Mouse (Mus musculus): ENCODE measurements around the gene D630003M21Rik. TPM values are rescaled to one million over a fixed set of nuclear protein-coding genes. Genes with fewer than 3 reads are reported as not detected.

The D630003M21Rik gene
- polyA plus RNA-seq, 1 experiment from 2014 or later, result 1.7 TPM

GRCm38 (mm10) chr2:158270017-158270416, 41.0 kb upstream of the D630003M21Rik start:
- ATAC-seq (ENCODE audit: low FRiP score, low TSS enrichment), result no peak
- no peaks in the 10 kb centered on the region for H3K36me3 ChIP-seq (ENCODE audit: control insufficient read depth, insufficient read depth, low read length)
- WGBS, result 80% methylated on average over 8 of the region's 8 CpGs

GRCm38 (mm10) chr2:158264877-158265276, 35.9 kb upstream of the D630003M21Rik start:
- no peak for DNase-seq (ENCODE audit: low spot score)
- TF ChIP-seq EP300 (optimal IDR thresholded peaks at IDR 0.05), result no peak
- no peak for TF ChIP-seq CTCF (IDR thresholded peaks at IDR 0.05; ENCODE audit: low read depth)
- WGBS, result 82% methylated on average over 3 of the region's 3 CpGs

More at GRCm38 (mm10) chr2:158270017-158270416, 41.0 kb upstream of the D630003M21Rik start:
- no peaks in the 10 kb centered on the region for H3K9me3 ChIP-seq (ENCODE audit: control insufficient read depth, low read length)
- H3K4me1 ChIP-seq (replicated peaks; ENCODE audit: control insufficient read depth, insufficient read depth), result no peaks in the 10 kb centered on the region
- H3K27ac ChIP-seq (replicated peaks), result no peak overlapping the region
- no peaks in the 10 kb centered on the region for H3K27me3 ChIP-seq (ENCODE audit: control insufficient read depth, insufficient read depth, low read length)
- no peak for DNase-seq (ENCODE audit: low spot score)
- no peak overlapping the region for H3K9ac ChIP-seq (ENCODE audit: low read length)
- H3K4me2 ChIP-seq (replicated peaks; ENCODE audit: low read depth), result no peak overlapping the region
- no peak overlapping the region for H3K4me3 ChIP-seq (ENCODE audit: low read depth, low read length)
- TF ChIP-seq EP300 (optimal IDR thresholded peaks at IDR 0.05), result no peak
- TF ChIP-seq CTCF (IDR thresholded peaks at IDR 0.05; ENCODE audit: low read depth), result no peak

GRCm38 (mm10) chr2:158259498-158259897, 30.5 kb upstream of the D630003M21Rik start:
- Histone ChIP-seq H3K36me3 (ENCODE audit: control insufficient read depth, insufficient read depth, low read length) (no peaks in the 10 kb centered on the region), H3K9ac (ENCODE audit: low read length) (no peak overlapping the region), H3K27me3 (ENCODE audit: control insufficient read depth, insufficient read depth, low read length) (no peaks in the 10 kb centered on the region), H3K27ac (replicated peaks) (no peak overlapping the region), H3K4me3 (ENCODE audit: low read depth, low read length) (no peak overlapping the region), H3K9me3 (ENCODE audit: control insufficient read depth, low read length) (no peaks in the 10 kb centered on the region), H3K4me1 (replicated peaks; ENCODE audit: control insufficient read depth, insufficient read depth) (0 out of 2 replicates have a peak, but pooled peaks cover 3% of the 10 kb centered on the region), H3K4me2 (replicated peaks; ENCODE audit: low read depth) (no peak overlapping the region)
- ATAC-seq (ENCODE audit: low FRiP score, low TSS enrichment) (no peak), DNase-seq (ENCODE audit: low spot score) (no peak)
- no peak for TF ChIP-seq CTCF (IDR thresholded peaks at IDR 0.05; ENCODE audit: low read depth)
- TF ChIP-seq EP300 (optimal IDR thresholded peaks at IDR 0.05), result no peak
- WGBS, result 63% methylated on average over 8 of the region's 8 CpGs

More at GRCm38 (mm10) chr2:158264877-158265276, 35.9 kb upstream of the D630003M21Rik start:
- Histone ChIP-seq H3K9me3 (ENCODE audit: control insufficient read depth, low read length) (no peaks in the 10 kb centered on the region), H3K27ac (replicated peaks) (no peak overlapping the region), H3K27me3 (ENCODE audit: control insufficient read depth, insufficient read depth, low read length) (no peaks in the 10 kb centered on the region), H3K4me3 (ENCODE audit: low read depth, low read length) (no peak overlapping the region), H3K4me2 (replicated peaks; ENCODE audit: low read depth) (no peak overlapping the region), H3K4me1 (replicated peaks; ENCODE audit: control insufficient read depth, insufficient read depth) (no peaks in the 10 kb centered on the region), H3K36me3 (ENCODE audit: control insufficient read depth, insufficient read depth, low read length) (no peaks in the 10 kb centered on the region), H3K9ac (ENCODE audit: low read length) (no peak overlapping the region)
- ATAC-seq (ENCODE audit: low FRiP score, low TSS enrichment), result no peak

- TF ChIP-seq CTCF (IDR thresholded peaks at IDR 0.05; ENCODE audit: low read depth), result peak; percentile 82
- no peak for TF ChIP-seq EP300 (optimal IDR thresholded peaks at IDR 0.05)
- no peaks in the 10 kb centered on the region for H3K36me3 ChIP-seq (ENCODE audit: control insufficient read depth, insufficient read depth, low read length)
- ATAC-seq (ENCODE audit: low FRiP score, low TSS enrichment) (peak; percentile 55), DNase-seq (ENCODE audit: low spot score) (peak; percentile 82)
- H3K9ac ChIP-seq (ENCODE audit: low read length), result no peak overlapping the region
- 17% methylated on average over 12 of the region's 12 CpGs for WGBS
- 0 out of 2 replicates have a peak, but pooled peaks cover 3% of the 10 kb centered on the region for H3K4me1 ChIP-seq (replicated peaks; ENCODE audit: control insufficient read depth, insufficient read depth)
- H3K4me3 ChIP-seq (ENCODE audit: low read depth, low read length), result no peak overlapping the region
- H3K9me3 ChIP-seq (ENCODE audit: control insufficient read depth, low read length), result no peaks in the 10 kb centered on the region
- no peak overlapping the region for H3K27ac ChIP-seq (replicated peaks)
- H3K4me2 ChIP-seq (replicated peaks; ENCODE audit: low read depth), result no peak overlapping the region
- H3K27me3 ChIP-seq (ENCODE audit: control insufficient read depth, insufficient read depth, low read length), result no peaks in the 10 kb centered on the region
Observed at GRCm38 (mm10) chr2:158258781-158259180, 29.8 kb upstream of the D630003M21Rik start.

DNA sequence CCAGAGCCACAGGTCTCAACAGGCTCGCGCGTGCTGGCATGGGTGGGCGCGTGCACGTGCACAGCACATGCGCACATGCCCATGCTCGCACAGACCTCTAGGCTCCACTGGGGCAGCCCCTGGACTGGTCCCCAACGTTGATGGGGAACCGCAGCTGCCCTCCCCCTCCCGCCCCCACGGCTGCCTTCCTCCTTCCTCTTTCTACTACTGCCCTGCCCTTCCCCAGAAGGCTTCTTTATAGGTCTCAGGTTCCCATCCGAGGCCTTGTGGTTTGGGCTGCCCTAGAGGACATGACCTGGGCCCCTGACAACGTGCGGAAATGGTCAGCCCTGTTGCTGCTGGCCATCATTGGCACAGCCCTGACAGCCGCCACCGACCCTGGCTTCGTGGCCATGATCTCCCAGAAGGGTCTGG, 29.0 kb upstream of the D630003M21Rik start, which contains the start of gene Bpi:
Gene Bpi, plus strand, starts transcription at position 90 of the 414 bp plus-strand sequence.
- Histone ChIP-seq H3K27me3 (ENCODE audit: control insufficient read depth, insufficient read depth, low read length) (no peaks in the 10 kb centered on the region), H3K4me1 (replicated peaks; ENCODE audit: control insufficient read depth, insufficient read depth) (0 out of 2 replicates have a peak, but pooled peaks cover 3% of the 10 kb centered on the region), H3K36me3 (ENCODE audit: control insufficient read depth, insufficient read depth, low read length) (no peaks in the 10 kb centered on the region), H3K4me3 (ENCODE audit: low read depth, low read length) (no peak within 1 kb of the TSS), H3K9ac (ENCODE audit: low read length) (no peak within 1 kb of the TSS), H3K4me2 (replicated peaks; ENCODE audit: low read depth) (0 out of 2 replicates have a peak within 1 kb of the TSS, but pooled peaks have one; percentile 5), H3K9me3 (ENCODE audit: control insufficient read depth, low read length) (no peaks in the 10 kb centered on the region), H3K27ac (replicated peaks) (0 out of 2 replicates have a peak within 1 kb of the TSS, but pooled peaks have one; percentile 30)
- TF ChIP-seq CTCF (IDR thresholded peaks at IDR 0.05; ENCODE audit: low read depth), result no peak
- no peak for TF ChIP-seq EP300 (optimal IDR thresholded peaks at IDR 0.05)
- no peak for ATAC-seq (ENCODE audit: low FRiP score, low TSS enrichment)
- WGBS, result 64% methylated on average over 18 of the region's 18 CpGs
- DNase-seq (ENCODE audit: low spot score), result no peak

DNA sequence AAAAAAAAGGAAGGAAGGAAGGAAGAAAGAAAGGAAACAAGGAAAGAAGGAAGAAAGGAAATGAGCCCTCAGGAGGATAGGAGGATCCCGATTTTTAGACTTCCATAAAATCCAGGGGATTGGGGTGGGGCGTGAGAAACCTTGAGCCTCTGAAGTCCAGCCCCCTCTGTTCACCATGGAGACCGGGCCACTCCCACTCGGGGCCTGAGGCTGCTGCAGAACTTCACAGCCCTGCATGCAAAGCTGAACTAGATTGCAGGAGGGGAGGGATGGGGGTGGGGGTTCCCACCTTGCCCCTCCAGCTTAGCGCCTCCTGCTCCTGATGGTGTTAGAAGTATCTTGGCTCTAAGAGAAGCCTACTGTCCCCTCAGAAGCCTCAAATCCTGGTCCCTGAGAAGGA, 27.9 kb upstream of the D630003M21Rik start:
- DNase-seq (ENCODE audit: low spot score) (peak; percentile 26), ATAC-seq (ENCODE audit: low FRiP score, low TSS enrichment) (no peak)
- Histone ChIP-seq H3K27me3 (ENCODE audit: control insufficient read depth, insufficient read depth, low read length) (no peaks in the 10 kb centered on the region), H3K4me3 (ENCODE audit: low read depth, low read length) (no peak overlapping the region), H3K4me2 (replicated peaks; ENCODE audit: low read depth) (no peak overlapping the region), H3K9ac (ENCODE audit: low read length) (no peak overlapping the region), H3K27ac (replicated peaks) (no peak overlapping the region), H3K4me1 (replicated peaks; ENCODE audit: control insufficient read depth, insufficient read depth) (0 out of 2 replicates have a peak, but pooled peaks cover 3% of the 10 kb centered on the region), H3K36me3 (ENCODE audit: control insufficient read depth, insufficient read depth, low read length) (no peaks in the 10 kb centered on the region), H3K9me3 (ENCODE audit: control insufficient read depth, low read length) (no peaks in the 10 kb centered on the region)
- no peak for TF ChIP-seq EP300 (optimal IDR thresholded peaks at IDR 0.05)
- 3% methylated on average over 5 of the region's 5 CpGs for WGBS
